Mouse (Mus musculus): ENCODE data around the gene Med28. TPM values are rescaled to one million over a fixed set of nuclear protein-coding genes. Genes with fewer than 3 reads are reported as not detected.

The Med28 gene
- polyA plus RNA-seq, 2 experiments from 2014 or later, result 217 to 220 TPM

DNA sequence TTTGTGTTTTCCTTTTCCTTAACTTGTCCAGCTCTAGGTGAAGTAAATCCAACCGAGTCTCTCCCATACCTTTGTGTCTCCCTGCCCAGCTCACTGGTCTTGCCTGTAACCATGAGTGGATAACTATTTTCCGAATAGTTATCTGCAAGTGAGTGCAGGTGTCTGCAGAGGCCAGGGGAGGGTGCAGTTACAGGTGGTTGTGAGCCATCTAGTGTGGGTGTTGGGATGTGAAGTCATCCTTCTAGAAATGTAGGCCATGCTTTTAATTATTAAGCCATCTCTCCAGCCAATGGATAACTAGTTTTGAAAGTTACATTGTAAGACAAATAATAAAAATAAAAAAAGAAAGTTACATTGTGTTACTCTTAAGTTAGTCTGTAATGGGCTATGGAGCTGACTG, 6.5 kb upstream of the Med28 start:
- no peak for ATAC-seq

DNA sequence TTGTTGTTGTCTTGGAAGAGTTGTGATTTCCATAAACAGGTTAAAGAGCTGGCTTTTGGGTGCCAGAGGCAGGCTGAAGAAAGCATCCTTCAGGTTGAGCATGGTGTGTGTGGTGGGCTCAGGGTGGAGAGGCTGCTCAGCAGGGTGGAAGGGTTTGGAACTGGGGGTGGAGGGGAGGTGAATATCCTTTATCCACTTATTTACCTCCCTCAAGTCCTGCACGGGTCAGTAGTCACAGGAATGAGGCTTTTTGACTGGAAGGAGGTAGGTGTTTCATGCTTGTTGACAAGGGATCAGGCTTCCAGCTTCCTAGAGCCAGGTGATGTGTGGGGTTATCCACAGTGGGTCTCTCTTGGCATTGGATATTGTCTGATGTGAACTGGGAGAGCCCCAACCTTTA, 5.4 kb upstream of the Med28 start:
- ATAC-seq, result no peak

DNA sequence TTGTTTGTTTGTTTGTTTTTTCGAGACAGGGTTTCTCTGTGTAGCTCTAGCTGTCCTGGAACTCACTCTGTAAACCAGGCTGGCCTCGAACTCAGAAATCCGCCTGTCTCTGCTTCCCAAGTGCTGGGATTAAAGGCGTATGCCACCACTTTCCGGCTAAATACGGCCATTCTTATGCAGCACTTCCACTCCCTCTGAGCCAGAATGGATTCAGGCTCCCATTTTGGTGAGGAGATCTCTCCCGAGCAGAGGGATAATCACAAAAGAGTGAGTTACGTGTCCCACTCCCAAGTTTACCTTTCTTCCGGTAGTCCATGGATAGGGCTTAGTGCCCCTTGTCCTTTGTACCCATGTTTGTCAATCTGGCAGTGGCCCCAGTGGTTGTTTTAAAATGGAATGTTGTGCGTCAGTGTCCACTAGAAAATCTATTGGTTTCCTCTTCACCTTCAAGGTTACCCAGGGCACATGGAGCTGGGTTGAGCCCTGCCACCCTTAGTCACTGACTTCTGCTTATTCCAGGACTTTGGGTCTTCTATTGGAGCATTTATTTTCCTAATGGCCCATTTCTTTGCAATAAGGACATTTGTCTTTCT, 4.8 kb upstream of the Med28 start:
- ATAC-seq, result no peak

DNA sequence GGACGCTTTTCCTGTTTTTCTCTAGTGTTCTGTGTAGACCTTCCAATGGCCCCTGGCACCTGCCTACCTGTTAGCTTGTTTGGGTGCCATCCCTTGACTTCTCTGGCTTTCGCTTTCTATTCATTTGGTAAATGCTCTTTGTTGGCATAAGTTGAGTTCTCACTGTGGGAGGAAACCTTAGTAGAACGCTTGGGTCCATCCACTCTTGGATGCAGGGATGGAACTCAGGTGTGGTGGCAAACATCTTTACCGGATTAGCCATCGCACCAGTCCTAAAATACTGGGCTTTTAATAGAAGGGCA, 731 bp downstream of the Med28 start:
- peak; percentile 39 for ATAC-seq

DNA sequence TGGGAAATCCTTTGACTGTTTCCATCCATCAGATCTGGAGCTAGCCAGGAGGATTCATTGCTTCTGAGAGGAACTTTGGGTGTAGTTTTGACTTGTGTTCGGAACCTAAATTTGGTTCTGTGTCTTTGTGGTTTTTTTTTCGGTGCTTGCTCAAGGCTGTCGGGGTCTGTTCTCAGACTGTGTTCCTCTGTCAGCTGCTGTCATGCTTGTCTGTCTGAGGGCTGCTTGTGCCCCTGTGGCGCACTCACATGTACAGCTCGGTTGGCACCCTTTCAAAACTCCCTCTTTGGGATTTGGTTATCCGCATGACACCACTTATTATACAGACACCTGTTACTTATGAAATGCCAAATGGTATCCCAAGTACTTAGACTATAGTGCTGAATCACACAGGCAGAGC, 1.6 kb downstream of the Med28 start:
- no peak for ATAC-seq

DNA sequence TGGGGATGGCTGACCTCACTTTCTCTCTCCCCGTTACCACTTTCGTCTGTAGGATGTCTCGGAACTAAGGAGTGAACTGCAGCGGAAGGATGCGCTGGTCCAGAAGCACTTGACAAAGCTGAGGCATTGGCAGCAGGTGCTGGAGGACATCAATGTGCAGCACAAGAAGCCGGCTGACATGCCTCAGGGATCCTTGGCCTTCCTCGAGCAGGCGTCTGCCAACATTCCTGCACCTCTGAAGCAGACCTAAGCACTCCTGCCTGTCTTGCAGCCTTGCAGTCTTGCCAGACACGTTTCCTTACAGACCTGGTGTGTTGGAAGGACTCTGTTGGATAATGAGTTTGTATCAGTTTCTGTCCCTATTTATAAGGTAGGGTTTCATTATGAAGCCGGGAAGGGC, 5.1 kb downstream of the Med28 start:
- no peak for ATAC-seq

DNA sequence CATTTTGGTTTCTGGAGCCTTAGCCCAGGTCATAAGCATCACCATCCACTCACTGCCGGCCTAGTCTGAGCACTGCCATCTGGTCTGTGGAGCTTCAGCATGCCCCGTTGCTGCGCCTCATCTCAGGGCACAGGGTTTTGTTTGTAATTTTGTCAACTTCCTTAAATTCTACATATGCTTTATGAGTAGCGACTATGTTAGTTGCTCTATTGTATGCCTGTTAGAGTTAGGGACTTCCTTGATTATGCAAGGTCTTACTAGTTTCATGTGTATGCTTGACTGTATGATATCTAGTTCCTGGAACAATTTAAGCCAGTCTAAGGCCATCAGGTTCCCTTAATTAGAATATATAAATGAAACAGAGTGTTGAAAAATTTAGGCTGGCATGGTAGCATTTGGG, 6.3 kb downstream of the Med28 start:
- ATAC-seq, result no peak

DNA sequence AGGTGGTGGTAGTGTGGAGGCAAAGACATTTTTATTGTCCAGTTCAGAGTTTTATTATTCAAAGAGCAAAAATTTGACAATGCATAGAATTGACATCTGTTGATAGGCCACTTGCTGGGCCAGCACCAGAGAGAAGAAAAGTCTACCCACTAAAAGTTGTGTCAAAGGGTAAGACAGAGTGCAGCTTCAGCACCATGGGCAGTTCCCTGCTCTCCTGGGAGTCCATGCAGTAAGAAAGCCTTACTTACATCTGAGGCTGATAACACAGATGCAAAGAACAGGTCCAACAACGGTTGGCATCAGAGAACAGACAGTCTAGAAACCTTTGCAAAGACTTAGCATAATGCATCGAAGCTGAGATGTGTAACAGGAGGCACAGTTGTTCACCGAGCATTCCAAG, 9.7 kb downstream of the Med28 start:
- ATAC-seq, result no peak

DNA sequence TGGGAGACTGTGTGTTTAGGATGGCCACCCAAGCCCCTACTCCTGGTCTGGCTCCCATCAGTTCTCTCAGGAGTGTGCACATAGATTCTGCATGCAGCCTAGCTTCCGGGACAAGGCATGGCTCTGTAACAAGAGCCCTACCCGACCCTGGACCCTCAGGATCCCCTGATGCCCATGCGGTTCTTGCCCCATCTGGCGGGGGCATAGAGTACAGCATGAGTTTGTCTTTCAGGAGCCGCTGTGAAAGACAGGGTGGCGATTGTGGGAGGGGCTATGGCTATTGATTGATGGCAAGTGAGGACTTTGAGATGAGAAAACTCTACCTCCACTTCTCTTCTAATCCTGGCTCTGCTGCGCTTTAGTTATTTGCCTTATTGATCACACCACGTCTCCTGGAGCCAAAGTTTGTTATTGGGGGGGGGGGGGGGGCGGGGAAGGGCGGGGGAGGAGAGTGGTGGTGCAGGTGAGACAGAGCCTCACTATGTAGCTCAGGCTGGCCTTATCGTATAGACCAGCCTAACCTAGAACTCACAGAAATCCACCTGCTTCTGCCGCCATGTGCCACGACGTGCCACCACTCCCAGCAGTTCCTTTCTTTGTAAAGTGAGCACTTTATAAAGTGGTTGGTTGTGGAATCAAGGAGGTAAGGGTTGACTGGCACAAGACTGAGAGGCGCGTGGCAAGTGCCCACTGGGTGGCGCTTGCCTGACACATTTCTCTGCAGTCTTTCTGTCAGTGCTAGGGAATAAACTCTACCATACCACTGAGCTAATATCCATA, 14.5 kb downstream of the Med28 start:
- peak; percentile 66 for ATAC-seq

DNA sequence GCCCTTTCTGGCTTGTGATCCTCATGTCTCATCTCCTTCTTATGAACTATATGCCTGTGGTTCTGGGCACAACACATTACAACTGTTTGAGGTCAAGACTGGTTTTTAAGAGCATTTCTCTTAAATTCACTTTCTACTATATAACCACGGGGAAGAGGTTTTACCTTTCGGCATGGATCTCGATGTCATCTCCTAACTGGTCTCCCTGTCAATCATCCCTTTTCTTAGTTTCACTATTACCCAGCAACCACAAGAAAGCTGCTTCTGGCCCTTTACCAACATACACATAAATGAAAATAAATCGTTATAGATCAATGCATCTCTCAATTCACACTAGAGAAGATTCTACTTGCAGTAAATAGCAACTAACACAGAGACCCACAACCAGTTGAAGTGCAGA, 15.1 kb downstream of the Med28 start:
- ATAC-seq, result peak; percentile 31

DNA sequence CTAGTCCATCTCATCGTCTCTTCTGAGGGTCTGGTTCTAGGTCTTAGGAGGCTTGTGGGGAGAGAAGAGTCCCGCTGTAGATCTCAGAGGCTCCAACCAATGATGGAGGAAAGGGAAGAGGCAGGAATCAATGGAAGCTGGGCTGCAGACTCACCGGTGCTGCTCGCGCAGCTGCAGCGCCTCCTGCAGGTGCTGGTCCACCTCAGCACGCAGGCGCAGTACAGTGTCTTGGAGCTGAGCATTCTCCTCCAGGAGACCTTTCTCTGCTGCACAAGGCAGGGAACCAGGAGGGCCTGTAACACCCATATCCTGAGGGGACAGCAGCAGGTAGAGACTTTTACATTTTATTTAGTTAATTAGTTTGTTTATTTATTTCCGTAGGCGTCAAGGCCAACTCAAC, 19.5 kb downstream of the Med28 start:
- ATAC-seq, result no peak

DNA sequence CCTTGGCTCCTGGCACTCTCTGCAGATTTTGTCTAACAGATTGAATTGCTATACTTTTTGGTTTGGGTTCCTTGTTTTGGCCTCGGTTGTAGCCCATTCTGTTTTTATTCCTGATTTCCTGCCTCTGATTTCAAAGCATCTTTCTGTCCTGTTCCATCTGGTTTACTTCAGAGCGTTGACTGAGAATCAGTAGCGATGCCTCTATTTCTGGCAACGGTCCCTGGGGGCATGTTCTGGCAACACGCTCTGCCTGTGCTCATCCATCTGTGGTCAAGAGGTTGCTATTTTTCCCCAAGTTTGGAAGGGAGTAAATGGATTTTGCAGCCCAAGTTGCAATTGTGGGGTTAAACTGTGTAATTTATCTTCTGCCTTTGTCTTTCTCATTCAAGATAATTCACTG, 23.3 kb downstream of the Med28 start:
- no peak for ATAC-seq

DNA sequence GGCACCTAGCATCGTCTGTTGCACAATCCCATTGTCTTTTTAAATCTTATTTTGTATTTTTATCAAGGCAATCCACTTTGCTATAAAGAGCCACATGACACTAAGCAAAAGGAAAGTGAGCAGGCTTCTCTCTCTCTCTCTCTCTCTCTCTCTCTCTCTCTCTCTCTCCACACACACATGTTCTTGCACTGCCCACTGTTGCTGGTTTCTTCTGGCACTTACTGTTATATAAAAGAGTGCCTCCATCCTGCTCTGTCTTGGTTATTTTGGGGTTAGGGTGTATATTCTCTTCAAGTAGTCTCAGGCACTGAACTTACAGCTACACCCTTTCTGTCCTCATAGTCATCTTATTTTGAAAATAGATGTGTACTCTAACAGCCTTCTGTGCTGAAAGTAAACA, 29.6 kb downstream of the Med28 start:
- ATAC-seq, result no peak

DNA sequence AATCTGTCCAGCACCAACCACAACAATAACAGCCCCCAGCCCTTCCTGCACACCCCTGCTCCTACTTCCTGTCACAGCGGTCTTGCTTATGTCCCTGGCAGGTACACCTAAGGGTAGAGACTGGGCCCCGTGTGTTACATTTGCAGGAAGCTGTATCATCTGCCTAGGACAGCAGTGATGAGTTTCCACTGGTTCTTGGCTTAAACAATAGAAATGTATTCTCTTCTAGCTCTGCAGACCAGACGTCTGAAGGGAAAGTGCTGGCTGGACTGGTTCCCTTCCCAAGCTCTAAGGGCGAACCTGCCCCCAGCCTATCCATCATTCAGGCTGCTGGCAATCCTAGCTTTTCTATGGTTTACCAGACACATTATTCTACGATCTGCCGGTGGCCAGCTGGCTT, 44.0 kb downstream of the Med28 start:
- ATAC-seq, result no peak

DNA sequence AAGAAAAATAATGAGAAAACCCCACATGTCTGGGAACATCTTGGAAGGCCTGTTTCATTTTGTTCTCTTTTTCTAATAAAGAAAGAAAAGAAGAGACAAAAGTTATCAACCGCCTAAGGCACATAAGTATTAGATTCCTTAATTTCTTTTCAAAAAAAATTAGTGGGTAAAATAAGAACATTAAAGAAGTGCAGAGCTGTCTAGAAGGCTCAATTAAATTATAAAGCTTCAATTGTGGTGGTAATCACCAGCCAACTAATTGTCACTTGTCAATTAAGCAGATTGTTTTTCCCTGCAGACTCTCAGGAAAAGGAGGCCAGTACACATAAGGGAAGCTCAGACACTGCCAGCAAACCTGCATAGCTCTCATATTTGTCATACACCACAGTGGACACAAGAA, 45.8 kb downstream of the Med28 start:
- no peak for ATAC-seq

DNA sequence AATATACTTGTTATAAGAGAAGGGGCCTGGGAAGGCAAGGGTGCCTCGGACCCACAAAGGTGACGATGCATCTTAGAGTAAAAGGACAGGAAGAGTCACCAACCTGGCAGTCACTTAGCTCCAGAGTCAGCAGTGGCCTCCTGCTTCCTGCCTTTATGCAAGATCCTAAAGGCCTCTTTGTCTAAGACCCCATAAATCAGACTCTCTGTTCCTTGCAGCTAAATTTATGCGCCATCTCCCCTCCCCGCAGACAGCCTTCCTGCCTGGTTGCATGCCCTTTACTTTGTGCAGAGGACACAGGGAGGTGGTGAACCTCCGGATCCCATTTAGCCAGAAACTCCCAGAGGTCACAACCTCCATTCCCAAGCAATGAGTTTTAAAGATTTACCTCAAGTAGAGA, 52.8 kb downstream of the Med28 start:
- no peak for ATAC-seq

DNA sequence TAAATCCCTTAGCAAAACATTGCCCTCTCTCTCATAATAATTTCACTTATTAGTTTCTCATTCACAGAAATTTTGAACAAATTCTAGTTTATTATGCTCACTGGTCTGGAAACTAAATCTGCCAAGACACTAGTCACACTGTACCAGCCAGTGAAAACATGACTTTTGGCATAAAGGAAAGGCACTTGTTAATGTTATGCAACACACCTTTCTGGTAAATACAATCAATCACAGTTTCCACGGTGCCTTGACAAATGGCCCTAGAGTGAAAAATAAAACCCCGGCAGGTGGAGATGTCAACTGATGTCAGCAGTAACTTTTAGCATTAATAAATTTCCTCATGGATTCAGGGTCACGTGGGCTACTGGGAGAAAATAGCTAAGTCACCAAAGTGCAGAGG, 56.7 kb downstream of the Med28 start:
- ATAC-seq, result no peak

DNA sequence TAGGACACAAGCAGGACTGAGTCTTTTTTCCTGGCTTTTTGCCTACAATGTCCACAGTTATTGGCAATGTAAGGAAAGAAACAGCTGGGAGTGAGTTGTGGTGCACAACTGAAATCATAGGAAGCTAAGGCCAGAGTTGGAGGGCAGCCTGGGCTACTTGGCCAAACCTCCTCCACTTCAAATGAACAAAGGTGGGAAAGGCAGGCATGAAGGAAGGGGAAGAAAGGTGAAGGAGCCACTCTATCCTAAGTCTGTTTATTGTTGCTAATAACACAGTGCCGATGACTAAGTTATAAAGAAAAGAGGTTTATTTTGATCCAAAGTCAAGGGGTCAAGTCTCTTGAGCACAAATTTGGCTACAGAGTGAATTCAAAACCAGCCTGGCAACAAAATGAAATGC, 57.3 kb downstream of the Med28 start:
- no peak for ATAC-seq

Other genes with a start within 250 kb of the Med28 start
- gene Qdpr, start 70.0 kb upstream of the Med28 start, polyA plus RNA-seq (2017; shearing (Covaris generic)), result 10 to 100 TPM; 52.0 to 60.0 TPM
- not detected for gene Clrn2, start 66.5 kb upstream of the Med28 start, polyA plus RNA-seq (2017; shearing (Covaris generic))
- 10 to 100 TPM; 23.0 to 29.5 TPM for gene Lap3, start 26.9 kb upstream of the Med28 start, polyA plus RNA-seq (2017; shearing (Covaris generic))
- gene Fam184b, start 119.4 kb downstream of the Med28 start, polyA plus RNA-seq (2017; shearing (Covaris generic)), result under 1 TPM in 1 of 2 experiments, not detected in 1; 0.25 TPM
- gene Ncapg, start 149.7 kb downstream of the Med28 start, polyA plus RNA-seq (2017; shearing (Covaris generic)), result 10 to 100 TPM; 20.7 to 27.0 TPM